Mouse (Mus musculus) urinary bladder, adult 18-20 months (tissue): ENCODE data around the gene Otos.
A peak's percentile ranks its signal among the peaks of the same experiment; 100 is the strongest.

ENCODE experiments used
- DNase-seq, 2 experiments: peaks; one replicate each; pipeline ENCODE4 v3.0.0; 2022; ENCODE audit warnings: low spot score in 2 of 2, mixed read lengths in 2 of 2

Otos gene

GRCm38 (mm10) chr1:92647026-92647425 lies 1.6 kb downstream of the Otos start:
- DNase-seq = no peak

GRCm38 (mm10) chr1:92646601-92647000 lies 2.0 kb downstream of the Otos start:
- DNase-seq = no peak

GRCm38 (mm10) chr1:92646111-92646510 lies 2.5 kb downstream of the Otos start:
- no peak for DNase-seq

- DNase-seq = no peak
Observed at GRCm38 (mm10) chr1:92644916-92645315, 3.7 kb downstream of the Otos start.

GRCm38 (mm10) chr1:92643691-92644090 lies 5.0 kb downstream of the Otos start:
- no peak for DNase-seq

GRCm38 (mm10) chr1:92641514-92642272 lies 6.9 kb downstream of the Otos start, which contains the start of gene Cops9:
Gene Cops9 (minus strand): TSS chr1:92641985.
- peak; percentile 81 to 87 for DNase-seq

GRCm38 (mm10) chr1:92640393-92640792 lies 8.2 kb downstream of the Otos start:
- no peak for DNase-seq

GRCm38 (mm10) chr1:92638736-92639135 lies 9.9 kb downstream of the Otos start:
- DNase-seq = no peak

- DNase-seq = no peak
Observed at GRCm38 (mm10) chr1:92638181-92638580, 10.5 kb downstream of the Otos start.

GRCm38 (mm10) chr1:92637501-92638172 lies 11.0 kb downstream of the Otos start:
- DNase-seq = peak in 1 of 2 experiments; percentile 19

- no peak for DNase-seq
Observed at GRCm38 (mm10) chr1:92636676-92637075, 12.0 kb downstream of the Otos start.

- no peak for DNase-seq
Observed at GRCm38 (mm10) chr1:92636015-92636414, 12.6 kb downstream of the Otos start.

- DNase-seq = no peak
Observed at GRCm38 (mm10) chr1:92634976-92635599, 13.6 kb downstream of the Otos start.

GRCm38 (mm10) chr1:92634569-92634968 lies 14.1 kb downstream of the Otos start:
- no peak for DNase-seq

- no peak for DNase-seq
Observed at GRCm38 (mm10) chr1:92633726-92634125, 14.9 kb downstream of the Otos start.

GRCm38 (mm10) chr1:92632948-92633347 lies 15.7 kb downstream of the Otos start:
- no peak for DNase-seq

GRCm38 (mm10) chr1:92632196-92632595 lies 16.4 kb downstream of the Otos start:
- DNase-seq = no peak

- DNase-seq = no peak
Observed at GRCm38 (mm10) chr1:92628227-92628626, 20.4 kb downstream of the Otos start.

- DNase-seq = no peak
Observed at GRCm38 (mm10) chr1:92618360-92618759, 30.3 kb downstream of the Otos start.

GRCm38 (mm10) chr1:92617488-92617887 lies 31.2 kb downstream of the Otos start, which contains the start of gene Olfr12:
Gene Olfr12 (plus strand): TSS chr1:92617788.
- DNase-seq = no peak

- DNase-seq = peak in 1 of 2 experiments; percentile 10
Observed at GRCm38 (mm10) chr1:92616046-92616445, 32.6 kb downstream of the Otos start.

GRCm38 (mm10) chr1:92614516-92614915 lies 34.1 kb downstream of the Otos start:
- DNase-seq = no peak

- DNase-seq = no peak
Observed at GRCm38 (mm10) chr1:92613175-92613574, 35.5 kb downstream of the Otos start.
